Mouse (Mus musculus) heart, adult 18-20 months (tissue): ENCODE data around the gene Cpne4. TPM values are rescaled to one million over a fixed set of nuclear protein-coding genes. Genes with fewer than 3 reads are reported as not detected.

Experiments used
- DNase-seq, 2 experiments: peaks; one replicate each; pipeline ENCODE4 v3.0.0; 2021 to 2022; ENCODE audit warnings: mixed read lengths in 1 of 2
- microRNA-seq, 2 experiments: library from miRNA; unstranded; fragments of <30 nt; microRNA quantifications; one replicate each; pipeline ENCODE4 v1.2.0; 2022
- total RNA-seq, 2 experiments: library from RNA; stranded (reverse); gene quantifications; 2 replicates each; pipeline ENCODE4 v1.2.3; 2021

The Cpne4 gene
- total RNA-seq, 2 experiments from 2014 or later, result 0.41 to 1.2 TPM

DNA sequence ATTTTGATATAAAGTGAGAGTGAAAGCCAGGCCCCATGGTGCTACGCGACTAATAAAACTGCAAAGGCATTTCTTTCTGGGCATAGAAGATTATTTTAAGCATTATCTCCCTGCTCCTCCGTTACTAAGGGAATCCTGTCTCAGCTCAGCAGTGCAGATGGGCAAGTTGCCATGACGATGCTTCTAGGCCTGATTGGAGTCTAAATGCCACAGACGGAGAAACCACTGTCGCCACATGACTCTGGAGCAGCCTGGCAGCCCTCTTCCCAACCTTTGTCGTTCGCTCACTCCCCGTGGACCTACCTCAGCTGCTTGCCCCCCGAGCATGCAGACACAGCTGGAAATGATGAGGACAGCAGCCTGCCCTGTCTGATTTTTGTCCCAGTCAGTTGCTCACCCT is 501.3 kb downstream of the Cpne4 start:
- DNase-seq, result no peak

DNA sequence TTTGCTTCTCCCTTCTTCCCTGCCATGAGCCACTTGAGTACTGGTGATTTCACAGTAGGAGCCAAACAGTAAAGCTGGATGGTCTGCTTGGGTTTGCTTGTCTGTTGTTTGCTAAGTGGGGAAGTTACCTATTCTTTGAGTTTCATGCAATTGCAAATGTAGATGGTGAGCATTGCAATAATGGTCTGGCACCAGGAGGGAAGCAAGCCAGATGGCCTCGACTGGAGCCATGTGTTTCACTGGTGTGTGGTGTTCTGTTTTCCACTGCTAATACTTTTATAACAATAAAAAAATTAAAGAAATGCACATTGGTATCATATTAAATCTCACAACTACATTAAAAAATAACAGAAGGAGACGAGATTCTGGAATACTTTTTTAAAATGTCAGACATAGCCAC is 502.6 kb downstream of the Cpne4 start:
- no peak for DNase-seq

DNA sequence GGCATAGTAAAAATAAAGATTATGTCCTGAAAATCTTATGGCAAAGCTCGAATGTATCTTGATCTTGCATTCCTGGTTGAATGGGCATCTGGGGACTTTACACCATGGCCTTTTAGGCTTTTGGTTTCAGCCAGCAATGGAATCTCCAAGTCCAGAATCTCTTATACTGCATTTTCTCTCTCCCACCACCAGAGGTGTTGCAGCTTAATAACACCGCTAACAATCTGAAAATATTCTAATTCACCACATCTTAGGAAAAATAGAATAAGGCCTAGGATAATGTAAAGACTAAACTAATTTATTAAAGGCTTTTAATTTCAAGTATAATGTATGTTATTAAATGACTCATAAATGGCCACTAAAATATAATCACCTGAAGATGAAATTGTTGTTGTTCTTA is 503.2 kb downstream of the Cpne4 start:
- DNase-seq, result no peak

DNA sequence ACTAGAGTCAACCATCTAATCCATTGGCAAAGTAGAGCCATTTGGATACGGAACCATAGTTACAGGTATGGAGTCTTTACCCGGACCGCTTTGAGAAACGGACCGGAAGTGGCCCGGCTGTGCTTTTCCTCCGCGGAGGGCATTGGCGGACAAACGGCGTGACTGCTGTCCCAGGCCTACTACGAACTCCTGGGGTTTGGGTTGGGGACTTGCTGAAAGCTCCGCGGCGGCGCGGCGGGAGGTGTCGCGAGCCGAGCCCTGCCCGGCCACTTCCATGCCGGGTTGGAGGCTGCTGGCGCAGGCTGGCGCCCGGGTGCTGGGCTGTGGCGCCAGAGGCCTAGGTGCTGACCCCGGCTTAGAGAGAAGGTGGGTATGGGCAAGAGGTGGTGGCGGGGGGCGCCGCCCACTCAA is 506.1 kb downstream of the Cpne4 start, which contains the start of gene Mrpl3:
TSS of gene Mrpl3 (plus strand) at position 93 of the 411 bp plus-strand sequence.
- DNase-seq, result peak; percentile 85 to 94

DNA sequence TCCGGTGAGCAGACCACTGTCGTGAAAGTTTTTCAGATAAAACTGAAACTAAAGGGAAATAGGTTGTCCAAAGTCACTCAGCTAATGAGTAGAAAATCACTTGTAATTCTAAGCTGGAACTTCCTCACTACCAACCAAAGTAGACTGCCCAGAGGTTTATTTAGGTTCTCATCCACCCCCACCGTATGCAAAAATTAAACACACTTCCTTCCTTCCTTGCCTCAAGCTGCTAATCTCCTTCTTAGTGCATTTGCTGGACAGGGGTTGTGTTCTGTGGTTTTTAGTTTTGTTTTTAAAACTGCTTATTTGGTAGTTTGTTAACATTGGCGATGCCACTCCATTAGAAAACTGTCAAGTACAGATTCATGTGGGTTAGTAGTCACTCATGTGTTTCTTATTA is 506.7 kb downstream of the Cpne4 start:
- DNase-seq, result no peak

DNA sequence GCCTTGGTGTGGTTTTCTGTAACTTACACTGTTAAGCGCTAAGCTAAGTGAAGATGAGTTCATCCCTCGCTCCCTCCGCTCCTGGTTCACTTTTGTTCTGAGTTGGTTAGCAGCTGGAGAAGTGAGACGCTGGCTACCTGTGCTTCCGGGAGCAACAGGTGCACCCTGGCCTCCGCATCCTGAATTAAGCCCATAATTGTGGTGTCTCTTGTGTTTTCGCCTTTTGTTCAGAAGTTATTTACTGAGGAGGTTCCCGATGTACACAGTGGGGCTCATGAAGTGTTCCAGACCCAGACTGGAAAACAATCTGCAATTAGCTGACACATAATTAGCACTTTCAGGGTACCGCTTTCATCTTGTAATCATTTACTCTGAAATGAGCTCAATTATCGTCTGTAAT is 522.0 kb downstream of the Cpne4 start:
- no peak for DNase-seq

DNA sequence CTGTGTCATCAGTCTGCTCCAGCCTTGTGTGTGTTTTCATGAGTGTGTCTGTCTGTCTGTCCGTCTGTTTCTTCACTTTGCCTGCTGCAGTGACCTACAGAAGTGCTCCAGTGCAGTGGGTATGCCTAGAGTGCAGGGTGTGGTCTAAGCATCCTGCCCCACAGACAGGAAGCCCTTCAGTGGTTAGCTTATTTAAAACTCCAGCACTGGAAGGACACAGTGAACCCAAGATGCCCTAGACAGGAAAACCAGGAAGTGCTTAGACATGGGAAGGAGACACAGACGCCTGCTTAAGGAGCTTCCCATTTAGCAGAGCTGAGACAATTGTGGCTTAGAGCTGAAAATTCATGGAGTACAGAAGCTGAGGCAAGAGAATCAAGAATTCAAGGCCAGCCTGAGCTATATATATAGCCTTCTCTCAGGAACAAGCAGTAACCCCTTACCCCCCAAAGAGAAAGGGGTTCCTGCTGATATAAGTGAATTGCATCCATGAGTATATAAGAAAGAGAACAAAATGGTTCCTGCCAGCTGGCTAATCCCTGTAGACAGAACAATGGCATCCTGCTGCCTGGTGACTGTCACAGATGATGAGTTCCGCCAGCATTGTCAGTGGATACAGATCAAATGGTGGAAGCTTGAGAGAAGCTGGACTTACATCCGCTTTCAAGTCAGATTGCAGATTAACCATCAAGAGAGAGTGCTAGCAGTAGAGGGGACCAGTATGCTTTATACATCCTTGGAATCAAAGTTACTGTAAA is 526.1 kb downstream of the Cpne4 start:
- DNase-seq, result no peak

DNA sequence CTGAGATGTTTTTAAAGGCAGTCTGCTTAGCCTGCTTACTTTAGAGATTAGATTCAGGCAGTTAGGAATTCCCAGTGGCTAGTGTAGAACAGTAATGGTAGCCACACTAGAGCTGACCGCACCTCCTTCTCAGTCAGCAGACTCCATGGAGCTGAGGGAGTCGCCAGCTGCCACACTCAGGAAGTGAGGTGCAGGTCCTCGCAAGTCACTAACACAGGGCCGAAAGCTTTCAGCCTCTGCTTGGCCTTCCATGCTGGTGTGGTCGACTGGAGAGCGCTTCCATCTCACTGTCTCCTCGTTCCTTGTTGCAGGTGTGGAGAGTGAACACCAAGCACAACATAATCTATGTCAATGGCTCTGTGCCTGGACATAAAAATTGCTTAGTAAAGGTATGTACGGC is 527.8 kb downstream of the Cpne4 start:
- DNase-seq, result no peak

DNA sequence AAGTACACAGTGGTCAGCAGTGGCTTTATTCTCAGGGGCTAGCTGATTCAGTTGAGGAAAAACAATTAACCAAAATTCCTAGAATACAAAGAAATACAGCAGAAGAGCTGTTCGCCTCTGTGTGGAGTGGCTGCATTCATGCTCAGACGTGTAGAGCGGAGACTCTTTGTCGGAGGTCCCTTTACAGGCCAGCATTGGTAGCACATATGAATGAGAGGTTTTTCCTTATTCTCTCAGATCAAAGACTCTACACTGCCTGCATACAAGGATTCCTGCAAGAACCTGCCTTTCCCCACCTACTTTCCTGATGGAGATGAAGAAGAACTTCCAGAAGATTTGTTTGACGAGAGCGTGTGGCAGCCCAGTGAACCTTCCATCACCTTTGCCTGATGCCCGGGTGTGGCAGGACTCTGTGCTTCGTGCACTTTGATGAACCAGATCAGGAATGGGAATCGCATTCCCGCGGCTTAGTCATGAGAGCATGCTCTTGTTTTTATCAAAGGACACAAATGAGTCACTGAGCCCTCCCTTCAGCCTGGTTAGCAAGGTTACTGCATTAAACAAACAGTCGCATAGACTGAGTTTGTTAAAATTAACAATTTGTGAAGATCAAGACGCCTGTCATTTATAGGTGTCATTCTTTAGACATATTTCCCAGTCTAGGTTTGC is 529.8 kb downstream of the Cpne4 start:
- DNase-seq, result no peak

DNA sequence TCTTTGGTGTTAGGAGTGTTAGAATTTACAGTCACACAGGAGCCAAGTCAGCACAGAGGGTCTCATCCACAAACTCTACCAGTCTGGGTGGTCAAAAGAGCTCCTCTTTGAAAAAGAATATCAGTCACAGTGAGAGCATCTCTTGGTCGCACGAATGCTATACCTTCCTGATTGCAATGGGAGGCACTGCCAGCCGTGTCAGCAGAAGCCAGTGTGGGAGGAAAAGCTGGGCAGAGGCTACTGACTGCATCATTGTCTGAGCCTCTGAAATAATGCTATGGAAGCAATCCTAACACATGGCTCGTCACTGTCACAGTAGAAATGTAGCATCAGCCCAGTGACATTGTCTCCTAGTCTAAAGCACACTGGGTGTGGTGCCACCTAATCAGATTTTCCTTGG is 531.4 kb downstream of the Cpne4 start:
- no peak for DNase-seq

DNA sequence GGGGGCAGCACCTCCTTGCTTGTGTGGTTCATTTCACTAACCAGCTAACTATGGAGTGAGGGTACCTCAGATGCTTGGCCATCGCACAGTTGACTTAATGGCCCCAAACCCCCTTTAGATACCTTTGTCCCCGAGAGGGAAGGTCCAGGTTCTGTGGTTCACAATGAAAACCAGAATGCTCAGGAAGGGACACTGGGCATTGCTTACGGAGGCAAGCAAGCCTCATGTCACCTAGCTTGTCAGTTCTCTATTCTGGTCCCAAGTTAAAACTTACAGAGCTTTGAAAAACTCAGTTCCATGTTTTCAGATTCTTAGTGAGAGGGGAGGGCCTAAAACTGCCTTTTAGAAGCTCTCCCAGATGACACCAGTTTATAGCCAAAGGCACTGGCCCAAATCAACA is 533.2 kb downstream of the Cpne4 start:
- DNase-seq, result no peak

Small RNA genes within 50 kb of the gene (microRNA-seq; reads per million reads assigned to microRNA genes)
- gene Gm23391, result 0 reads per million in 2 experiments

Other genes starting within 250 kb of the Cpne4 start
- under 1 TPM; 0.10 to 0.23 TPM for gene Acpp, start 209.5 kb upstream of the Cpne4 start, total RNA-seq